Mouse (Mus musculus) urinary bladder, postnatal 36 days (tissue): ENCODE data around the gene Gm14139.
A peak's percentile ranks its signal among the peaks of the same experiment; 100 is the strongest.
"Not testable (repeated sequence)": the region's sequence is repeated elsewhere in the genome, so short reads cannot be mapped to it uniquely, and the experiment has no call there.

Source experiments
- DNase-seq, 2 experiments: peaks; one replicate each; pipeline ENCODE4 v3.0.0; 2022; ENCODE audit warnings: low spot score in 2 of 2, mixed read lengths in 1 of 2

Gene Gm14139

DNA sequence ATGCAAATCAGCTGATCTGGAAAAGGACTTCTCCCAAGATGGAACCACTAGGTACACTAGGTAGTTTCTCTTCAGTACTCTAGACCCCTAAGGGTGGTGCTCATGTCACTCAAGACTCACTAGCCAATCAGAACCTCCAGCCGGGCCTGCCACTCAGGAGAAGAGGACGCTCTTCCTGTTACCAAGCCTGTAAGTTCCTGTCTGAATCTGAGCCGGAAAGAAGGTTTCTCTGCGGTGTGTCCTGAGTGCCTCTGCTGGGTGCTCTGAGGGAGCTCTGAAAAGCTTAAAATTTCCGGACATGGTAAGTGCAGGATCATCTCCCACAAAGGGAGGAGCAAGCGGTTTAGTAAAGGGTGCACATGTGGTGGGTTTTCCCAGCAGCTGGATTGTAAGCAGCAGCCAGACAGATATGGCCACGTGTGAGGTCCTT lies at the start of gene Gm14139:
Gm14139 (plus strand) TSS at position 186 of the 430 bp plus-strand sequence.
- not testable (repeated sequence) for DNase-seq

- not testable (repeated sequence) for DNase-seq
These were observed 49.6 kb upstream of the Gm14139 start for GRCm38 (mm10) chr2:150132002-150132401.

DNA sequence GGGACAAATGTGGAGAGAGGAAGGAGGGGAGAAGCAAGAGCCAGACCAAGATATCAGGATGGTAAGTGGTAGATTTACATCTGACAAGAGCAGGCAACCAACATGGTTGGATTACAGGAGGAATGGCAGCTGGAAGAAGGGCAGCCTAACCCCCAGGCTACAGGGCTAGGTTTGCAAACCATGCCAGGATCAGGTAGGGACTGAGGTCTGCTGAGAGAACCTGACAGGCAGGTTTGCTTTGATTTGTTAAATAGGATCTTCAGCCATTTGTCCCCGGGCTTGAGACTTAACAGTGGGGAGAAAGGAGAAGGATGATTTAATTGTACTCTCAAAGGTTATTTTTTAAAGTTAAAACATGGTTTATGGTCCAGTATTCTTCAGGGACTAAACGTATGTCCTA lies 48.8 kb upstream of the Gm14139 start:
- DNase-seq, result no peak

DNA sequence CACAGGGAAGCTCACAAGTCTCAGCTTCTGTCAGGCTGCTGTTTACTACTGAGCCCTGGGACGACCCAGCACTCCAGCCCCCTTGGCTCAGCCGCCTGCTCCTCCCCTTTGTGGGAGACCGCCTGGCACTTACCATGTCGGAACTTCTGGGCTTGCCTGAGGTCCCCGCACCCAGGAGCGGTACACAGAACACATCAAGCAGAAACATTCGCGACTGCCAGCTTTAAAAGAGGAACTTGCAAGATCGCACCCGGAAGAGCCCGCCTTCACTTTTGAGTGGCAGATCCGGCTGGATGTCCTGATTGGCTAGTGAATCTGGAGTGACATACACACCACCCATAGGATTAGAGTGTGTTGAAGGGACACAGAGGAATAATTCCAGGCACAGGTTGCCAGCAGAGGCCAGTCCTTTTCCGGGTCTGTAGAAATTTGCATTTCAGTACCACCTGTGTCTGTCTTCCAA lies 45.1 kb upstream of the Gm14139 start, which contains the start of gene Zfp120:
Zfp120 (minus strand) TSS at position 274 of the 463 bp plus-strand sequence.
- peak; percentile 72 to 84 for DNase-seq

GRCm38 (mm10) chr2:150166703-150167102 lies 14.9 kb upstream of the Gm14139 start:
- DNase-seq, result no peak

GRCm38 (mm10) chr2:150173833-150174232 lies 7.7 kb upstream of the Gm14139 start:
- no peak for DNase-seq

DNA sequence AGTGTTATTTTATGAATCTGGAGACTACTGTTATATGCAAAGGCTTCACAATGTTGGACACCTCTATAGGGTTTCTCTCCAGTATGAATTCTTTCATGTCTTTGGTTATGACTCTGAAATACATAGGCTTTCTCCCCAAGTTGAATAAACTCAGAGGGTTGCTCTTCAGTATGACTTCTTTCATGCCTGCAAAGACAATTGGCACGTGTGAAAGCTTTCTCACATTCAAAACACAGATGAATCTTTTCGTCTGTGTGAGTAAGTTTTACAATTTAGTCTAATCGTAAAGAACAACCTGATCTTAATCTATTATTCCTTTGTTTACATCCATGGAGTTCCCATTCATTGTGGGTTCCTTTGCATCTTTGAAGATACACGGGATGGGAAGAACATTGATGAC lies 2.0 kb upstream of the Gm14139 start, which contains the start of gene Gm10770:
Gm10770 (minus strand) TSS at position 101 of the 400 bp plus-strand sequence.
- not testable (repeated sequence) for DNase-seq

GRCm38 (mm10) chr2:150181046-150181445 lies 509 bp upstream of the Gm14139 start:
- DNase-seq, result not testable (repeated sequence)

- peak; percentile 68 to 86 for DNase-seq
These were observed 36.2 kb downstream of the Gm14139 start, which contains the start of gene Zfp937 for GRCm38 (mm10) chr2:150217600-150218362. TSS of gene Zfp937 (plus strand) at chr2:150218073.

DNA sequence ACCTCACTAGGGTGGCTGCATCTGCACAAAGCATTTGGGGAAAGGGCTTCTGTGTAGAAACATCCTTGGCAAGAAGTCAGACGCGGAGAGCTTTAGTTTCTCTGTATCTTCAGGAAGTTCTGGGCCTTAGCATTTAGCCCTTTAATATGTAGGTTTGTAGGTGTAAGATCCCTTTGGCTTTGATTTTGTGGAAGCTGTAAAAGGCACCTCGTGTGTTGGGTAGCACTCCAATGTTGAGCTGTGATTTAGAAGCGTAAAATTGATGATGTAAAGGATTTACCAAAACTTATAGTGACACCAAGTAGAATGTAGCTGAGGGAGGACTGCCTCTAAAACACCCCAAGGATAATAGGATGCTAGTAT lies 36.8 kb downstream of the Gm14139 start:
- DNase-seq, result not testable (repeated sequence)

DNA sequence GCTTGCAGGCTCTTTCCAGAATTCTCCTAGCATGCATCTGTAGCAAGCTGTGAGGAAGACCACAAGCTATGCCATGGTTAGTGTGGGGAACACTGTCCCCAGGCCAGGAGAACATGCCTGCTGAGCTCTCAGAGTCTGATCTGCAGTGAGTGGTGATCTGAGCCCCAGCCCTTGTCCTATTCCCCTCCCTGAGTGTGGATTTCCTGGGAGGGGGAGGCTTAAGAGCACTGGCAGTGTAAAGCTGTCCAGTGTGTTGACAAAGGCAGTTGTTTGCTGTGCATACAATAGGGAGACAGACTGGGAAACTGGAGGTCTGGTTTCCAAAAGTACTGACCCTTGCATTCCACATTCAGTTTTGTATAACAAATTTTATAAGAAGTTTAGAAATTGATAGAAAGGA lies 41.7 kb downstream of the Gm14139 start:
- not testable (repeated sequence) for DNase-seq
